Mouse (Mus musculus) mesoderm, embryonic 11.5 days (tissue): ENCODE measurements at regions not wholly inside any gene's neighbourhood (a gene's known extent, or its start where the extent isn't known, plus 50 kb on each side); places are given as distances from the start of the nearest gene placed in this dataset.
A peak's percentile ranks its signal among the peaks of the same experiment; 100 is the strongest.

Experiments used
- DNase-seq: peaks from one replicate; pipeline ENCODE4 v3.0.0-alpha.2; 2012; ENCODE audit warnings: low read depth, low spot score

- DNase-seq, result no peak
Observed at GRCm38 (mm10) chr7:40257733-40258376, 640.3 kb upstream of the Vstm2b start.

DNA sequence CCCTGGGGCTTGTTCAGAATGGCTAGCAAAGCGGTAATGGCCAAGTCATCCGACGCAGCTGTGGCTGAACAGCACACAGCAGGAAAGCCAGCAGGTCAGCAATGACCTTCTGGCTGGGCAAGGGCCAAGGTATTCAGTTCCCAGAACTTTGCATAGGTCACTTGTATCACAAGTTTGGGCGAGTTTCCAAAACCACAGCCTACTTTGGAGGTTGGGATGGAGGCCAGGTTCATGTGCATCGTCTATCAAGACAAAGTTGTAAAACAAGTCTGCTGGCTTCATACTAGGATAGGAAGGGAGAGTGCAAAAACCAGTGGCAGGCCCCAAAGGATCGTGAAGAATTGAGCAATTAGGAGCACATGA is 639.8 kb upstream of the Vstm2b start:
- DNase-seq, result no peak

- DNase-seq, result peak; percentile 70
Observed at GRCm38 (mm10) chr7:40273459-40274072, 624.6 kb upstream of the Vstm2b start.

- no peak for DNase-seq
Observed at GRCm38 (mm10) chr7:40275078-40275477, 623.0 kb upstream of the Vstm2b start.

DNA sequence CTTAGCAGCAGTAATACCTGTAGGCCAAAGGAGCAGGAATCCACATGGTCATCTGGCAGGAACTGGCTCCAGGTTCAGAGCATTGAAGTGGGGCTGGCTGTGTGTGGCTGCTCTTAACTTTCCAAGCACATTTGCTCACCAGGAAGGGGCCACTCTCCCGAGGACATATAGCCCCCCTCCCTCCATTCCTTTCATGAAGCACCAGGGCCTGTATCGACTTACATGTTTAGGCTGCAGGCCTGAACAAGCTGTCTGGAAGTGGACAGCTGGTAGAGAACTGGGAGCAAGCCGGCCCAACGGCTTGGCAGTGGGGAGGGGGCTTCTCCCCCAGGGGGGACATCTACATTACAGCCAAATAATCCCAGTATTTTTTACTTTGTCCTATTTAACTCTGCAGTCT is 622.5 kb upstream of the Vstm2b start:
- no peak for DNase-seq

DNA sequence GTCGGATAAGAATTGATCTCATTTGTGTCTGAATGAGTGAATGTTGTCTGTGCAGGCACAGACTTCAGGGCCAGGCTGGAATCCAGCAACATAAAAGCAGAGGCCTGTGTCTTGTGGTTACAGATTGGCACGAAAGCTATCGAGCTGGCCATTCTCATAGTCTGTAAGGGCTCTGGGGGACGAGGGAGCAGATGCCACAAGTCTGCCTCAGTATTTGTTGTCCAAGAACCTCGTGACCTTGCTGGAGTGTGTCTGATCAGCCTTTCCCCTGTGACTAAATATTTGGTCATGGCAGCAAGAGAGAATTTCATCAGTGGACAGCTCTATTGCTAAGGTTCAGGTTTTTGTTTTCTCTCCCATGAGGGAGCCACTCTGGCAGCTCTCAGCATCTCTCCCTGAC is 622.0 kb upstream of the Vstm2b start:
- DNase-seq, result peak; percentile 30

DNA sequence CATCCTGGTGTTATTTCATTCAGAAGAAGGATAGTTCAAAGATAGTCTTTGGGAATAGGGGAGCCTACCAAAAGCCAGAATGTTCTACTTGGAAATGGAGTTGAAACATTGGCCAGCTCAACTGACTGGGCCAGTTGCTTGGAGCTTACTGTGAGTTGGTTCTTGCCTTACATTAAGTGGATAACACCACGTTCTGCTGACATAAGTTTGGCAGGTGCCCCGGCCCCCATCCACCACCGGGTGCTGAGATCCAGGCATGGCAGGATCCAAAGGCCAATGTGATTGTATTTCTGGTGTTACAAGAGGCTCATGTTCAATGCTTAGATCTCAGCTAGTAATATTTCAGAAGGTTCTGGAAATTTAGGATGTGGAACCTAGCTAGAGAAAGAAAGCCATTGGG is 608.0 kb upstream of the Vstm2b start:
- no peak for DNase-seq

DNA sequence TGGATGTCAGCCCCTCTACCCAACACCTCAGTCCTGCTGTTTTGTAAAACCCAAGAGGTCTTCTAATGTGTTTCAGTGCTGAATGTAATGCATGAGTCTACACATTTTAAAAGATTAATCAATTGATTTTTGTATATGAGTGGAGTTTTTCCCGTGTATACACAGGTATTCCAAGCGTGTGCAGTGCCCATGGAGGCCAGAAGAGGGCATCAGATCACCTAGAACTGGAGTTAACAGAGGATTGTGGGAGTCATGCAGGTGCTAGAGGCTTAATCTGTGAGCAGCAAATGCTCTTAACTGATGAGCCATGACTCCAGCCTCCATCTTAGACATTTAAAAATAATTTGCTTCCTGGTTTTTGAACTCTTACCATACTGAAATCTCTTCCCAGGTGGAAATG is 587.6 kb upstream of the Vstm2b start:
- no peak for DNase-seq

GRCm38 (mm10) chr7:40321171-40321570 is 577.0 kb upstream of the Vstm2b start:
- DNase-seq, result no peak

GRCm38 (mm10) chr7:40325188-40325705 is 572.9 kb upstream of the Vstm2b start:
- DNase-seq, result no peak

- peak; percentile 65 for DNase-seq
Observed at GRCm38 (mm10) chr7:40332455-40332854, 565.7 kb upstream of the Vstm2b start.

DNA sequence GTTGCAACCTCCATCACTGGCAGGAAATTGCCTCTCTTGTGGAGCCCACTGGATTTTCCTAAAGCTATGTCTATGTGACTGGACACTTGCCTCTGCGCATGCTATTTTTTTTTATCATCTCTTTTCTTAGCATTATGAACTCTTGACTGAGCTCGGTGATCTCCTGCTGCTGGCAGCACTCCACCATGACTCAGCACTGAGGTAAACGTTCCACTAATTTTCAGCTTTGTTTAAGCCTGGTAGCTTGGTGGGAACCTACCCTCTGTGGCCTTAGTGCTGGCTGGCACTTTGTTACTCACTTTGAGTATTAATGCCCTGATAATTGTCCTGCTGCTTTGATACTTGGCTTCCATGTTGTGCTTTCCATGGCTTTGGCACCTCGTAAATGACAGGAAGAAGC is 545.8 kb upstream of the Vstm2b start:
- DNase-seq, result no peak

- DNase-seq, result peak; percentile 10
Observed at GRCm38 (mm10) chr7:40362719-40363118, 535.4 kb upstream of the Vstm2b start.

DNA sequence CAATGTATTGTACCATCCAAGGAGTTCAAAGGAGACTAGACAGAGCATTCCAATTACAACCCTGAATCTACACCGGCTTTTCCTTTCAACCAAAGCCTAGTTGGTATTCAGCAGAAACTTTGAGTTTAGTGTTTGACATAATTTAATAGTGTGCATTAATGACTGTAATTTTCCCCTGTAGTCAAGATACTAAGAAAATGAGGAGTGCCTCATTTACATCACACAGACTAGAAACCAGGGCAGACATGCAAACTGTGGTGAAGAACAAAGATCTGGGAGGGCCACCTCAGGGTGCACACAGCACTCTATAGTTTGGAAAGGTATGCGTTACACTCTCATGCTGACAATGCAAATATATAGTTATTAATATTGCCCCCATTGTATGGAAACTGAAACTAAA is 525.4 kb upstream of the Vstm2b start:
- no peak for DNase-seq

DNA sequence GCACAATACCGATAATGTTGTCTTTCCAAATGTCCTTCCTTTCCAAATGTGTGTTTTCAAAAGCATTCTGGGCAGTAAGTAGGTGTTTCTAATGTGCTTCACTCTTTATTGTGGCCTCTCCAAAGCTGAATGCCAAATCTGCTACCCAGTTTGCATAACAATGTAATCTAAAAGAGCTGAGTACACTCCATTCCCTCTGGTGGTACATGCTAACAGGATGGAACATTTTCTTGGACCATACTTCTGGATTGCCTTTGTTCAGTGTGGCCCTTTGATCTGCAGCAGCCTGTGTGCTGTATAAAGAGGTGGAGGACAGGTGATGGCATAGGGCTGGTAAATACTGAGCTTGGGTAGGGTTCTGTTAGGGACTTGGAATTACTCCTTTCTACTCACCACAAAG is 520.3 kb upstream of the Vstm2b start:
- no peak for DNase-seq

GRCm38 (mm10) chr7:40381244-40381643 is 516.9 kb upstream of the Vstm2b start:
- DNase-seq, result no peak

DNA sequence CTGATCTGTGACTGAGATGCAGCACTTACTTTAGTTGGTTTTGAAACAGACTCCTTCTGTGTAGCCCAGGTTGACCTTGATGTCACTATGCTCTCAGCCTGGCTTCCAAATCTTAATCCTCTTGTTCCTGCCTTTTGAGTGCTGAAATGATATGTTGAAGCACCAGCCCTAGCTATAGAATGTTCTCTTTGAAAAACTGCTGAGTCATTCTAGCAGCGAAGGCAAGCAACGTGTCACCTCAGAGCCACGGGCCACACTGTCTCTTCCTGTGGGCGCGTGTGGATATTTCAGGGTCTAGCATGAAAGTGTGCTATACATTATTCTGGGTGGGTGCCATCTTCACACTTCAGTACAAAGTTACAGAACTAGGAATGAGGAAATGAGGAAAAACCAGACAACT is 510.0 kb upstream of the Vstm2b start:
- no peak for DNase-seq

GRCm38 (mm10) chr7:40389795-40390194 is 508.3 kb upstream of the Vstm2b start:
- DNase-seq, result no peak

DNA sequence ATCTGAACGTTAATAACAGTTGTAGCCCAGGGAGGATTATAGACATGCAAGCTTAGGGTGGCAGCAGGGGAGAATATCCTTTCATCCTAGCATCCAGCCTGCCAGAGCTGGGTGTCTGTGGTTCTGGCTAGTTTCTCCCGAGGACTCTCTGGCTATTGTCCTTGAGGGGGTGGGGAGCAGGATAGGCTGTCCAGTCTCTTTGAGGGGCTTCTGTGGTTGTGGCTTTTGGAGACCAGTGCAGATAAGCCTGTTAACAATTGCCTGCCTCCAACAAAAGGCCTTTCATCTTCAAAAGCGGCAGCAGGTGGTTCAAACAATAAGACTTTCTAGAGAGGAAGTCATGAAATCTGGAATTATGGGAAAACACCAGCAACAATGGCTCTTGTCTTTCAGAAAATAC is 507.2 kb upstream of the Vstm2b start:
- DNase-seq, result no peak

DNA sequence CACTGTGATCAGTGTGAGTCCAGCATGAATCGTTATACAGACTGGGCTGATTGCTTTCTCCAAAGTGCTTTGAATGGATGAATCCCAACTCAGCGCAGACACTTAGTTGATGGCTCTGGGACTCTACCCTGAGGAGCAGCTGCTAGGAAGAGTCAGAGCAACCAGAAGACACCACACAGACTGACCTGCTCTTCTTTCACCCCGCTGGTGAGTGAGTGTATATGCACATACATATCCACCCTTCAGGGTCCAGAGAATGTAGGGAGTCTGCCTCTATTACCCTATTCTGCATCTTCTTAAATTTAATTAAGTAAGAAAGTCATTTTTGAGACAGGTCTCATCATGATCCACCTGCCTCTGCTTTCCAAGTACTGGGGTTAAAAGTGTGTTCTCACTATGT is 506.5 kb upstream of the Vstm2b start:
- no peak for DNase-seq

GRCm38 (mm10) chr7:40392207-40392606 is 505.9 kb upstream of the Vstm2b start:
- DNase-seq, result peak; percentile 16

GRCm38 (mm10) chr7:40392699-40393098 is 505.4 kb upstream of the Vstm2b start:
- no peak for DNase-seq

DNA sequence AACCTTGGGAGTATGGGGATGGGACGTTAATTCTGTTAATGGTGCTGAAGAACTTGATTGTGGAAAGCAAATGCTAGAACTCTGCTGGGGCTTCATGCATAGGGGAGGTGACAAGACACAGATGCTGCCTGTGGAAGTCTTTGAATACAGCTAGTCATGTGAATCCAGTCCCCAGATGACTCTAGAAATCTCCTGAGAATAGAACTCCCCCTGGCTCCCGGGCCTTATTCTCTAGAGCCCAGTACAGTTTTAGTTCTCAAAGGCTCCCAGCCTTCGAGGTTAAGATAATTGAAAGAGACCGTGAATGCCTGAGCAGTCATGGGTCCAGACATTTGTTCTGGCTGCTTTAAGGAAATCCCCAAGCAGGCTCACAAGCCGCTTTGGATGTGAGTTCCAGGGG is 499.9 kb upstream of the Vstm2b start:
- no peak for DNase-seq

DNA sequence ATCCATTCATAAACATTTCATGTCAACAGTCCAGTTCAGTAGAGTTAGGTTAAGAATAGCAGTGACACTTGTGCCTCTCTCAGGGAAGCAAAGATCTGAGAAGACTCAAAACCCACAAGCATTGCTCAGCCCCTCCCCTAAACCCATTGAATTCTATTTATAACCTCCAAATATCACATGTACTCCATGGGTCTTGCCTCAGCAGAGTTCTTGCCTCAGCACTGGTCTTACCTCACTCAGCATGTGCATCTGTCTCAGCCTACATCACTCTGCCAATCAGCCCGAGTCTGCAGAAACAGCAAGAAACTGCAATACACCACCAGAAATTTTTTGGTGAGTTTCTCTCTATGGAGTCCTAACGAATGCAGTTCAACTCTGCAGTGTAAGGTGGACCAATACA is 478.8 kb upstream of the Vstm2b start:
- DNase-seq, result no peak
